8 mouse cellular contexts compared by ENCODE assay signal in the genomic region with DNA sequence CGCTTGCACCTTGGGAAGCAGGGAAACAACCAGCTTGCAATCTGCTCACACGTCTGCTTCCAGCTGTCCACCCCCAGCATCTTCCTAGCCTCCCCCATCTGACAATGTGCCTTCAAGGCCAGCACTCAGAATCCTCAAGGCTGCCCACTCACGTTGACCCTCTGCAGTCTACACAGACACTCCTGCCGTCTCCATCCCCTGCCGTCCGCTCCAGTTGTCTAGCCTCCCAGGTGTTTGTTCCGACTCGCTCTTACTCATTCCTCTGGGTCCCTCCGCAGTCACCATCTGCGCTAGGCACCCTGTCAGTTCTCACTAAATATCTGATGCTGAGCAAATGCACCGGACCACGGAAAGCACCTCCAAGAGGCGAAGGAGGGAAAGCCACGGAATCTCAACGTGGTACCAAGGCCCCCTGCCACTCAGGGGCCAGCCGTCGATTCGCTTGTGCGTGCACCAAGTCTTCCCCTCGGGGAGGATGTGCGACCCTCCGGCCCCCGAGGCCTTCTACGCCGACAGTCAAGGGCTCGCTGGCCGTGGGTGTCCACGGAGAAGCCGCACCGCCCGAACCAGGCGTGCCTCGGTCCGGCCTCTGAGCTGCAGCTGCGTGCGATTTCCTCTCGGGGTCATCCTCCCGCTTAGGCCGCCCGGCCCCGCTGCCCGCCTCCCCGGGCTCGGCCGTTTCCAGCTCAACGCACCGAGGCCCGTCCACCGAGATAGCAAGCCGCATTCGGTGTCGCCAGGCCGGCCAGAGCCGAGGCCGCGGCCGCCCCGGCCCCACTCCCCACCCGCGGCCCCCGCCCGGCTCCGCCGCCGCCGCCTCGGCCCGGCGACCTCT. TPM values are rescaled to one million over a fixed set of nuclear protein-coding genes. Genes with fewer than 3 reads are reported as not detected.
DNase-seq lines count a peak whose midpoint lies in the region; ATAC-seq and TF ChIP-seq lines count a peak whose summit lies in the region.

No protein-coding gene starts in this region.

- peak; percentile 57 for ATAC-seq in heart, embryonic 12.5 days (ENCODE audit: insufficient number of reproducible peaks, low FRiP score)
- peak; percentile 72 for ATAC-seq in kidney, embryonic 16.5 days (ENCODE audit: low FRiP score, low TSS enrichment)
- ATAC-seq in limb, embryonic 15.5 days (ENCODE audit: insufficient number of reproducible peaks, low FRiP score, low TSS enrichment, low read depth): peak; percentile 42
- ATAC-seq in midbrain, embryonic 16.5 days: peak; percentile 52

- peaks cover 13% of the 10 kb centered on the region for H3K4me1 ChIP-seq in bone marrow macrophage, adult 2 months (ENCODE audit: control insufficient read depth, insufficient read depth, low read length)
- peaks cover 35% of the 10 kb centered on the region for H3K4me1 ChIP-seq in erythroblast, embryonic 14.5 days (ENCODE audit: control insufficient read depth)
- peaks cover 38% of the 10 kb centered on the region for H3K4me1 ChIP-seq in heart, embryonic 12.5 days (replicated peaks)
- H3K4me1 ChIP-seq in kidney, embryonic 16.5 days (ENCODE audit: insufficient read depth, low read length): peaks cover 16% of the 10 kb centered on the region
- H3K4me1 ChIP-seq in limb, embryonic 15.5 days: peaks cover 17% of the 10 kb centered on the region
- peaks cover 19% of the 10 kb centered on the region for H3K4me1 ChIP-seq in midbrain, embryonic 16.5 days (ENCODE audit: control insufficient read depth, insufficient read depth, low read length)
- H3K4me1 ChIP-seq in spleen, adult 2 months (ENCODE audit: control insufficient read depth, insufficient read depth, insufficient read length): peaks cover 6% of the 10 kb centered on the region

- H3K36me3 ChIP-seq in erythroblast, embryonic 14.5 days (ENCODE audit: control insufficient read depth): no peaks in the 10 kb centered on the region
- no peaks in the 10 kb centered on the region for H3K36me3 ChIP-seq in heart, embryonic 12.5 days
- no peaks in the 10 kb centered on the region for H3K36me3 ChIP-seq in kidney, embryonic 16.5 days (ENCODE audit: insufficient read depth, low read length)
- H3K36me3 ChIP-seq in limb, embryonic 15.5 days: no peaks in the 10 kb centered on the region
- H3K36me3 ChIP-seq in midbrain, embryonic 16.5 days (ENCODE audit: control insufficient read depth, insufficient read depth, low read length): no peaks in the 10 kb centered on the region
- no peaks in the 10 kb centered on the region for H3K36me3 ChIP-seq in spleen, adult 2 months (ENCODE audit: control insufficient read depth, insufficient read depth, low read length)

- peak overlapping the region; percentile 49; the same call in 1 of the 2 replicates for H3K27ac ChIP-seq in bone marrow macrophage, adult 2 months (ENCODE audit: insufficient read depth, low read depth, low read length)
- peak overlapping the region; percentile 97 for H3K27ac ChIP-seq in heart, embryonic 12.5 days (ENCODE audit: poor library complexity, severe bottlenecking)
- H3K27ac ChIP-seq in kidney, embryonic 16.5 days (ENCODE audit: low read length): peak overlapping the region; percentile 97
- peak overlapping the region; percentile 96 for H3K27ac ChIP-seq in limb, embryonic 15.5 days
- peak overlapping the region; percentile 96 for H3K27ac ChIP-seq in midbrain, embryonic 16.5 days (ENCODE audit: low read length)
- peak overlapping the region; percentile 91 for H3K27ac ChIP-seq in spleen, adult 2 months (ENCODE audit: insufficient read depth, low read length)

- peak overlapping the region; percentile 83 for H3K4me2 ChIP-seq in heart, embryonic 12.5 days
- peak overlapping the region; percentile 81 for H3K4me2 ChIP-seq in kidney, embryonic 16.5 days (replicated peaks; ENCODE audit: low read depth, low read length)
- H3K4me2 ChIP-seq in limb, embryonic 15.5 days: peak overlapping the region; percentile 71
- peak overlapping the region; percentile 72 for H3K4me2 ChIP-seq in midbrain, embryonic 16.5 days (ENCODE audit: low read length)

- no peaks in the 10 kb centered on the region for H3K9me3 ChIP-seq in erythroblast, embryonic 14.5 days (ENCODE audit: control insufficient read depth, low read length)
- no peaks in the 10 kb centered on the region for H3K9me3 ChIP-seq in heart, embryonic 12.5 days (replicated peaks)
- no peaks in the 10 kb centered on the region for H3K9me3 ChIP-seq in kidney, embryonic 16.5 days (ENCODE audit: low read length)
- H3K9me3 ChIP-seq in limb, embryonic 15.5 days: no peaks in the 10 kb centered on the region
- H3K9me3 ChIP-seq in midbrain, embryonic 16.5 days (replicated peaks; ENCODE audit: control insufficient read depth, low read length, poor library complexity, severe bottlenecking): no peaks in the 10 kb centered on the region

- no peak for TF ChIP-seq POLR2A in bone marrow macrophage, adult 2 months (IDR thresholded peaks at IDR 0.05; ENCODE audit: borderline replicate concordance, low read depth, low read length)
- TF ChIP-seq POLR2A in spleen, adult 2 months (IDR thresholded peaks at IDR 0.05; ENCODE audit: low read depth, low read length): no peak

- WGBS in heart, embryonic 12.5 days: 1% methylated on average over 69 of the region's 69 CpGs
- WGBS in kidney, embryonic 16.5 days: 1% methylated on average over 54 of the region's 69 CpGs
- WGBS in limb, embryonic 15.5 days: under 1% methylated on average over 60 of the region's 69 CpGs
- WGBS in midbrain, embryonic 16.5 days: under 1% methylated on average over 68 of the region's 69 CpGs
- 3% methylated on average over 69 of the region's 69 CpGs for WGBS in spleen, adult 2 months

- H3K4me3 ChIP-seq in bone marrow macrophage, adult 2 months (ENCODE audit: insufficient read depth, low read length): peak overlapping the region; percentile 98
- peak overlapping the region; percentile 87 for H3K4me3 ChIP-seq in erythroblast, embryonic 14.5 days (replicated peaks)
- H3K4me3 ChIP-seq in heart, embryonic 12.5 days: peak overlapping the region; percentile 88
- peak overlapping the region; percentile 89 for H3K4me3 ChIP-seq in kidney, embryonic 16.5 days (ENCODE audit: low read length)
- peak overlapping the region; percentile 83 for H3K4me3 ChIP-seq in limb, embryonic 15.5 days
- H3K4me3 ChIP-seq in midbrain, embryonic 16.5 days (ENCODE audit: low read depth, low read length): peak overlapping the region; percentile 93
- peak overlapping the region; percentile 92 for H3K4me3 ChIP-seq in spleen, adult 2 months (ENCODE audit: extremely low read depth, insufficient read depth, insufficient read length)

- H3K9ac ChIP-seq in heart, embryonic 12.5 days: peak overlapping the region; percentile 95
- H3K9ac ChIP-seq in kidney, embryonic 16.5 days (replicated peaks; ENCODE audit: low read length): peak overlapping the region; percentile 97
- H3K9ac ChIP-seq in limb, embryonic 15.5 days: peak overlapping the region; percentile 89
- peak overlapping the region; percentile 96 for H3K9ac ChIP-seq in midbrain, embryonic 16.5 days (ENCODE audit: low read depth, low read length)

- TF ChIP-seq CTCF in bone marrow macrophage, adult 2 months (IDR thresholded peaks at IDR 0.05; ENCODE audit: low read depth, low read length): no peak
- no peak for TF ChIP-seq CTCF in spleen, adult 2 months (IDR thresholded peaks at IDR 0.05; ENCODE audit: extremely low read depth, insufficient read depth, insufficient read length, insufficient replicate concordance)

- peak; percentile 65 for DNase-seq in A20 (ENCODE audit: low read depth, low spot score)
- peak in 1 of 2 experiments; percentile 35 for DNase-seq in spleen, adult 2 months (ENCODE audit: low read depth in 1 of 2, low spot score in 2 of 2)

- peaks cover 6% of the 10 kb centered on the region for H3K27me3 ChIP-seq in erythroblast, embryonic 14.5 days (ENCODE audit: control insufficient read depth)
- H3K27me3 ChIP-seq in heart, embryonic 12.5 days (replicated peaks): no peaks in the 10 kb centered on the region
- H3K27me3 ChIP-seq in kidney, embryonic 16.5 days (ENCODE audit: insufficient read depth, low read length): no peaks in the 10 kb centered on the region
- H3K27me3 ChIP-seq in limb, embryonic 15.5 days: no peaks in the 10 kb centered on the region
- no peaks in the 10 kb centered on the region for H3K27me3 ChIP-seq in midbrain, embryonic 16.5 days (ENCODE audit: control insufficient read depth, insufficient read depth, low read depth, low read length)
- no peaks in the 10 kb centered on the region for H3K27me3 ChIP-seq in spleen, adult 2 months (ENCODE audit: control insufficient read depth, insufficient read depth, low read length)

RNA-seq across cellular contexts. Expression of a gene that starts 0.7 kb away (rescaled TPM):
- 14.6 and 16.7 TPM in 2 replicates for polyA plus RNA-seq in bone marrow macrophage, adult 2 months (2012; ENCODE audit: insufficient read depth, insufficient read length, missing spikeins)
- polyA plus RNA-seq in erythroblast, embryonic 14.5 days (2012): 0.72 and 0.78 TPM in 2 replicates
- polyA plus RNA-seq in heart, embryonic 12.5 days (2016; fragmentation: Nextera tagmentation; extraction: Ambion mirVana): 16.7 and 16.9 TPM in 2 replicates
- polyA plus RNA-seq in kidney, embryonic 16.5 days (2015; fragmentation: Nextera tagmentation; extraction: Ambion mirVana): 18.5 and 22.2 TPM in 2 replicates
- polyA plus RNA-seq in limb, embryonic 15.5 days (2015; fragmentation: Nextera tagmentation; extraction: Ambion mirVana): 25.9 and 26.5 TPM in 2 replicates
- 12.7 and 13.7 TPM in 2 replicates for polyA plus RNA-seq in midbrain, embryonic 16.5 days (2015; fragmentation: Nextera tagmentation; extraction: Ambion mirVana)
- 19.1 and 21.3 TPM in 2 replicates for polyA plus RNA-seq in spleen, adult 2 months (2012; rRNA removed)
